Mouse (Mus musculus) myocyte (in vitro differentiated cells): Measurements from ENCODE around the gene Vsir.

Source experiments
- E2F4 ChIP-seq: IDR thresholded peaks from one replicate; pipeline ENCODE4 v1.6.1; 2011; ENCODE audit warnings: mild to moderate bottlenecking, control low read depth, moderate library complexity; ENCODE audit not compliant: insufficient read depth
- MAX ChIP-seq: IDR thresholded peaks from one replicate; pipeline ENCODE4 v1.6.1; 2011; ENCODE audit warnings: low read depth, mild to moderate bottlenecking, control low read depth
- POLR2A ChIP-seq: IDR thresholded peaks from one replicate; pipeline ENCODE4 v1.6.1; 2011; ENCODE audit warnings: low read depth, mild to moderate bottlenecking, control low read depth, moderate library complexity; ENCODE audit not compliant: insufficient read length
- POLR2AphosphoS2 ChIP-seq: IDR thresholded peaks from one replicate; pipeline ENCODE4 v1.6.1; 2011; ENCODE audit warnings: low read depth, control low read depth; ENCODE audit not compliant: insufficient read length
- REST ChIP-seq: IDR thresholded peaks from one replicate; pipeline ENCODE4 v1.6.1; 2011; ENCODE audit warnings: mild to moderate bottlenecking, control low read depth, moderate library complexity; ENCODE audit not compliant: insufficient read depth, insufficient read length
- SRF ChIP-seq: IDR thresholded peaks from one replicate; pipeline ENCODE4 v1.6.1; 2011; ENCODE audit warnings: low read depth; ENCODE audit not compliant: control insufficient read depth, insufficient read length
- TCF12 ChIP-seq: IDR thresholded peaks from one replicate; pipeline ENCODE4 v1.6.1; 2011; ENCODE audit warnings: mild to moderate bottlenecking, control low read depth; ENCODE audit not compliant: poor library complexity, insufficient read depth, severe bottlenecking
- TCF3 ChIP-seq: IDR thresholded peaks from one replicate; pipeline ENCODE4 v1.6.1; 2011; ENCODE audit warnings: low read depth, control low read depth; ENCODE audit not compliant: insufficient read length
- USF1 ChIP-seq: IDR thresholded peaks from one replicate; pipeline ENCODE4 v1.6.1; 2011; ENCODE audit warnings: low read depth, mild to moderate bottlenecking, control low read depth, moderate library complexity

DNA sequence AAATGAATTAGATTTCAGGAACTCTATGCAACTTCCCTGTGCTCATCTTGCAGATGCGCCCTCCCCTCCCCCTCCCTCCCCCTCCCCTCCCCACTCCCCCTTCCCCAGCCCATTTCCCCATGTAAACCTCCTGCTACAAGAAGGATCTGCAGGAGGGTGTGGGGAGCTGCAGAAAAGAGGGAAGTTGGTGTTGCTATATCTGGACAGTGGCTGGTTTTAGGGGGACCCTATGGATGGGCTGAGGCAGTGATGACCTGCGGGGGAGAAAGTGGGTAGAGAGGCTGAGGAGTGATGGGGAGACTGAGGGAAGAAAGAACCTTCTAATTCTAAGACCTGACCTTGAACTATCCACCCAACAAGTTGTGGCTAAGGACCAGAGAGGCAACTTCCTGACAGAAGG lies 20.5 kb downstream of the Vsir start:
- TF ChIP-seq POLR2A (no peak), E2F4 (no peak), POLR2AphosphoS2 (no peak), MAX (no peak), SRF (no peak), TCF12 (no peak), REST (no peak), USF1 (no peak), TCF3 (no peak)
